8 mouse cellular contexts compared by ENCODE assay signal in the genomic region with DNA sequence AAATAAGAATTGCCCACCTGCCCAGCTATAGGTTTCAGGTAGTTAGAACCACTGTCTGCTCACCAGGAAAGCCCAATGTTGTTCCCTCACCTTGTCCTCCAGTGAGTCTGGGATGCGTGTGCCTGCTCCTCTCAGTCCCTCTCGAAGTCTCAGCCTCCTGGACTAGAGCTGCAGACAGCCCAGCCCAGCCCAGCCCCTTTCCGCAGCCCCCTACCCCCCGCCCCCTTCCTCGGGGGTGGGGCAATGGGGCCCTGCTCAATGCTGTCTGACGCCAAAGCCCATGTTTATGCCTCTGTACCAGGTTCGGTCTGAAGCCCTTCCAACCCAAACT. TPM values are rescaled to one million over a fixed set of nuclear protein-coding genes. Genes with fewer than 3 reads are reported as not detected.
DNase-seq lines count a peak whose midpoint lies in the region; ATAC-seq and TF ChIP-seq lines count a peak whose summit lies in the region.

A gene (minus strand): TSS at position 207 of the 331 bp plus-strand sequence.

- peak within 1 kb of the TSS; percentile 49 for H3K4me3 ChIP-seq in kidney, embryonic 14.5 days (ENCODE audit: low read length)
- peak within 1 kb of the TSS; percentile 43 for H3K4me3 ChIP-seq in forebrain, embryonic 11.5 days (ENCODE audit: low read depth, low read length)
- peak within 1 kb of the TSS; percentile 56 for H3K4me3 ChIP-seq in limb, embryonic 10.5 days
- peak within 1 kb of the TSS; percentile 43 for H3K4me3 ChIP-seq in neural tube, embryonic 12.5 days

- POLR2A ChIA-PET in Patski (lab: Charles Lee) = no interaction called here

- H3K36me3 ChIP-seq in kidney, embryonic 14.5 days (ENCODE audit: control insufficient read depth, insufficient read depth, low read length) = peaks cover 26% of the 10 kb centered on the region
- H3K36me3 ChIP-seq in forebrain, embryonic 11.5 days (ENCODE audit: control insufficient read depth, insufficient read depth, low read length) = no peaks in the 10 kb centered on the region
- peaks cover 31% of the 10 kb centered on the region for H3K36me3 ChIP-seq in limb, embryonic 10.5 days
- H3K36me3 ChIP-seq in neural tube, embryonic 12.5 days = peaks cover 22% of the 10 kb centered on the region

- CTCF ChIA-PET in Patski (lab: Charles Lee) = no interaction called here

- no peaks in the 10 kb centered on the region for H3K4me1 ChIP-seq in kidney, embryonic 14.5 days (ENCODE audit: control insufficient read depth, insufficient read depth, low read length)
- H3K4me1 ChIP-seq in forebrain, embryonic 11.5 days (replicated peaks; ENCODE audit: control insufficient read depth, insufficient read depth, low read length) = no peaks in the 10 kb centered on the region
- 0 out of 2 replicates have a peak, but pooled peaks cover 4% of the 10 kb centered on the region for H3K4me1 ChIP-seq in limb, embryonic 10.5 days
- H3K4me1 ChIP-seq in neural tube, embryonic 12.5 days = no peaks in the 10 kb centered on the region

- intact Hi-C loops in heart, postnatal 25 days (cut with DNase I) = loop anchor here (5.0 kb wide), 1 partner anchor 143 kb away; no protein-coding TSS in a partner anchor

- in situ Hi-C loops in Patski (cut with MboI; ENCODE audit: low pct_unique_long_range_greater_than_20kb) = no loop called here

- WGBS in kidney, embryonic 14.5 days = 35% methylated on average over 7 of the region's 7 CpGs
- 18% methylated on average over 7 of the region's 7 CpGs for WGBS in forebrain, embryonic 11.5 days
- 13% methylated on average over 7 of the region's 7 CpGs for WGBS in limb, embryonic 10.5 days
- WGBS in neural tube, embryonic 12.5 days = 15% methylated on average over 7 of the region's 7 CpGs

- peak within 1 kb of the TSS; percentile 38 for H3K4me2 ChIP-seq in kidney, embryonic 14.5 days (replicated peaks; ENCODE audit: low read depth, low read length)
- peak within 1 kb of the TSS; percentile 50 for H3K4me2 ChIP-seq in forebrain, embryonic 11.5 days (ENCODE audit: low read depth, low read length, severe bottlenecking)
- H3K4me2 ChIP-seq in neural tube, embryonic 12.5 days (replicated peaks) = peak within 1 kb of the TSS; percentile 57

- DNase-seq in kidney, postnatal 25 days = no peak
- no peak for DNase-seq in Patski (ENCODE audit: low read depth, low spot score)
- DNase-seq in forebrain, embryonic 11.5 days (ENCODE audit: low spot score) = peak; percentile 58
- DNase-seq in heart, postnatal 25 days (ENCODE audit: low spot score) = no peak
- peak; percentile 52 for DNase-seq in limb, embryonic 10.5 days (ENCODE audit: low spot score)
- DNase-seq in ovary, postnatal 36 days (ENCODE audit: low spot score) = no peak

- no peaks in the 10 kb centered on the region for H3K27me3 ChIP-seq in kidney, embryonic 14.5 days (ENCODE audit: control insufficient read depth, insufficient read depth, low read length)
- peaks cover 24% of the 10 kb centered on the region for H3K27me3 ChIP-seq in Patski
- peaks cover 2% of the 10 kb centered on the region for H3K27me3 ChIP-seq in forebrain, embryonic 11.5 days (ENCODE audit: control insufficient read depth, insufficient read depth, low read length)
- peaks cover 98% of the 10 kb centered on the region for H3K27me3 ChIP-seq in limb, embryonic 10.5 days (ENCODE audit: low read depth, poor library complexity, severe bottlenecking)
- H3K27me3 ChIP-seq in neural tube, embryonic 12.5 days (replicated peaks) = no peaks in the 10 kb centered on the region

- peak within 1 kb of the TSS; percentile 56; the same call in 1 of the 2 replicates for H3K9ac ChIP-seq in kidney, embryonic 14.5 days (ENCODE audit: low read depth, low read length)
- peak within 1 kb of the TSS; percentile 49 for H3K9ac ChIP-seq in forebrain, embryonic 11.5 days (ENCODE audit: low read length)
- H3K9ac ChIP-seq in neural tube, embryonic 12.5 days = peak within 1 kb of the TSS; percentile 53

- no peak for TF ChIP-seq CTCF in Patski (IDR thresholded peaks at IDR 0.05)

- peak within 1 kb of the TSS; percentile 85; the same call in 1 of the 2 replicates for H3K27ac ChIP-seq in kidney, embryonic 14.5 days (ENCODE audit: low read depth, low read length)
- no peak within 1 kb of the TSS for H3K27ac ChIP-seq in forebrain, embryonic 11.5 days (ENCODE audit: low read depth, low read length)
- H3K27ac ChIP-seq in limb, embryonic 10.5 days = peak within 1 kb of the TSS; percentile 83
- peak within 1 kb of the TSS; percentile 66; the same call in 1 of the 2 replicates for H3K27ac ChIP-seq in neural tube, embryonic 12.5 days

- H3K9me3 ChIP-seq in kidney, embryonic 14.5 days (ENCODE audit: control insufficient read depth, low read length) = no peaks in the 10 kb centered on the region
- H3K9me3 ChIP-seq in forebrain, embryonic 11.5 days (ENCODE audit: control insufficient read depth, low read length) = no peaks in the 10 kb centered on the region
- no peaks in the 10 kb centered on the region for H3K9me3 ChIP-seq in limb, embryonic 10.5 days (replicated peaks)
- H3K9me3 ChIP-seq in neural tube, embryonic 12.5 days = no peaks in the 10 kb centered on the region

- ATAC-seq in kidney, embryonic 14.5 days (ENCODE audit: low FRiP score, low TSS enrichment) = peak; percentile 64
- ATAC-seq in Patski = no peak
- ATAC-seq in forebrain, embryonic 11.5 days (replicated peaks; ENCODE audit: low FRiP score) = peak; percentile 48
- ATAC-seq in neural tube, embryonic 12.5 days (ENCODE audit: low FRiP score, low read depth) = peak; percentile 11; the same call in 1 of the 2 replicates

RNA-seq across cellular contexts. Expression of the gene that starts here (rescaled TPM):
- polyA plus RNA-seq in kidney, embryonic 14.5 days (2014; fragmentation: Nextera tagmentation; extraction: Ambion mirVana) = 685 and 698 TPM in 2 replicates
- polyA plus RNA-seq in Patski (2021) = 105 TPM
- 259 and 277 TPM in 2 replicates for polyA plus RNA-seq in forebrain, embryonic 11.5 days (2014; fragmentation: Nextera tagmentation; extraction: Ambion mirVana)
- total RNA-seq in heart, postnatal 25 days (2021) = 10 to 100 TPM; 30.5 to 32.3 TPM
- 308 and 438 TPM in 2 replicates for polyA plus RNA-seq in limb, embryonic 10.5 days (2016; fragmentation: Nextera tagmentation; extraction: Ambion mirVana)
- polyA plus RNA-seq in neural tube, embryonic 12.5 days (2016; fragmentation: Nextera tagmentation; extraction: Ambion mirVana) = 378 and 381 TPM in 2 replicates

Comparison
In these comparisons a context has a peak if more than half of its experiments do, and no peak if none do; other contexts are left out.
1. DNase-seq: peak in forebrain, embryonic 11.5 days (single experiment) and limb, embryonic 10.5 days (single experiment); none in kidney, postnatal 25 days (0 of 2), Patski (single experiment), heart, postnatal 25 days (single experiment) and ovary, postnatal 36 days (single experiment).
2. Peak in every context shown above with its lines, with median percentiles within 50 percentile points of each other: H3K4me2 ChIP-seq, H3K4me3 ChIP-seq and H3K9ac ChIP-seq.